Mouse (Mus musculus) erythroblast, adult 5-6 weeks (primary cell): ENCODE measurements at regions not wholly inside any gene's neighbourhood (a gene's known extent, or its start where the extent isn't known, plus 50 kb on each side); places are given as distances from the start of the nearest gene placed in this dataset.
A peak's percentile ranks its signal among the peaks of the same experiment; 100 is the strongest.
"Not testable (repeated sequence)": the region's sequence is repeated elsewhere in the genome, so short reads cannot be mapped to it uniquely, and the experiment has no call there.

Experiments used
- ATAC-seq: replicated peaks from 2 replicates; pipeline ENCODE4 v1.8.0; 2016; ENCODE audit warnings: moderate number of reproducible peaks, mild to moderate bottlenecking, moderate TSS enrichment, inconsistent platforms; ENCODE audit not compliant: poor library complexity, low FRiP score, severe bottlenecking

DNA sequence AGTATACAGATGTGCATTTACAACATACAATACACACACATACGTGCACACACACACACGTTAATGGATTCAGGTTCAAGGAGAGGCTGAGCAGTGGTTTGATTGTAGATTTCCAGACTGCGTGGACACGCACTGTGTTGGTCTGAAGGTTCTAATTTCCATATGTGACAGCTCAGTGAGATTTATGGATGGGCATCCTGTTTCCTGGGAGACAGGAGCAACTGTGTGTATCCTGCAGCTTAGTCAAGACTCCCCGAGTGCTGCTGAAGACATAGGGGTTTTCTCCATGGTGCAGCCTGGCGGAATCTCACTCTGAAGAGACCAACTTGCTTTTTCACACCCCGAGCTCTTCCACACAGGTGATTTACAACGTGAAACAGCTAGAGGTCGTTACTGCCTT lies 119.3 kb upstream of the Foxk1 start:
- no peak for ATAC-seq

- ATAC-seq, result no peak
Observed at GRCm38 (mm10) chr5:142287981-142288380, 113.3 kb upstream of the Foxk1 start.

DNA sequence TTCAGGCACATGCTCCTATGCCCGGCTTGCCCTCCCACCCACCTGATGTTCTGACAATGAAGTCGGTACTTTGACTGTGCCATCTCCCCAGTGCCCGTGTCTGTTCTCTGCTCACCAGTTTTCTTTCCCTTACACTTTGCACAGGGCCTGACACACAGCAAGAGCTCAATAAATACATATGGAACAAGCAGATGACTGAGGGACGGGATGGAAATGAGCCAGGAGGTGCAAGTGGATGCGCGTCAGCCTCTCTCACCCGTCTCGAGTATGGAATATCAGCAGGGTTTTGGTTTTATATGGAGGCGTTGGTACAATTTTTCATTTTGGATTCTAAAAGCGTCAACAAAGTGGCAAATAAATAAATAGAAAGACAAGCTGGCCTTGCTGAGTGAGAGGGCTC lies 109.8 kb upstream of the Foxk1 start:
- ATAC-seq, result no peak

GRCm38 (mm10) chr5:142296401-142296800 lies 104.9 kb upstream of the Foxk1 start:
- not testable (repeated sequence) for ATAC-seq

DNA sequence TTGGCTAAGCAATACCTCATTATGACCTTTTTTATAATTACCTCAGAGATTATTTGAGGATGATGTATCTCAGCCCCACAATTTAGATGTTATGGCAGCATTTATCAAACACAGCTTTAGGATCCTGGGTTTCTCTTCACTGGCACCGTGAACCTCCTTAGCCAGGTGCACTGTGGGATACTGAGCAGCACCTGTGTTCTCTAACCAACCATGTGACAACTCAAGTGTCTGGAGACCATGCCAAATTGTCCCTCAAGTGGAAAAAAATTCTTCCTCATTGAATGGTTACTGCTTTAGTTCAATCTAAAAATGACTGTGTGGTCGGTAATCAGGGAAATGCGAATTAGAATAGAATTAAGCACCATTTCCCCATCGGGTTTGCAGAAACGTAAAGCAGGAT lies 101.7 kb upstream of the Foxk1 start:
- ATAC-seq, result no peak

- no peak for ATAC-seq
Observed at GRCm38 (mm10) chr5:142308511-142308910, 92.8 kb upstream of the Foxk1 start.

- ATAC-seq, result no peak
Observed at GRCm38 (mm10) chr5:142313944-142314343, 87.4 kb upstream of the Foxk1 start.

DNA sequence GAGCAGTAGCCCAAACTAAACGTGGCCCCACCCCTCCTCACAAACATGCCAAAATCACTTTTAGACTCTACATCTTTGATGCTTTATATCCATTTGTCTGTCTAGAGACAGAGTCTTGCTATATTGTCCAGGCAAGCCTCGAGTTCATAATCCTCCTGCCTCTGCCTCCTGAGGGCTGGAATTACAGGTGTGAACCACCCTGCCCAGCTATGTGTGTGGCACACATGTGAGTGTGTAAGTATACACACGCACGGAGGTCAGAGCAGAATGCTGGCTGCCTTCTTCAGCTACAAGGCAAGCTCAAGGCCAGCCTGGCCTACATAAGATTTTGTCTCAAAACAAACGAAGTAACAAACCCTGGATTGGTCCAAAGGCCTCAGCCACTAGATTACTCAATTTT lies 86.8 kb upstream of the Foxk1 start:
- no peak for ATAC-seq

- ATAC-seq, result peak; percentile 70
Observed at GRCm38 (mm10) chr5:142319268-142319667, 82.0 kb upstream of the Foxk1 start.

DNA sequence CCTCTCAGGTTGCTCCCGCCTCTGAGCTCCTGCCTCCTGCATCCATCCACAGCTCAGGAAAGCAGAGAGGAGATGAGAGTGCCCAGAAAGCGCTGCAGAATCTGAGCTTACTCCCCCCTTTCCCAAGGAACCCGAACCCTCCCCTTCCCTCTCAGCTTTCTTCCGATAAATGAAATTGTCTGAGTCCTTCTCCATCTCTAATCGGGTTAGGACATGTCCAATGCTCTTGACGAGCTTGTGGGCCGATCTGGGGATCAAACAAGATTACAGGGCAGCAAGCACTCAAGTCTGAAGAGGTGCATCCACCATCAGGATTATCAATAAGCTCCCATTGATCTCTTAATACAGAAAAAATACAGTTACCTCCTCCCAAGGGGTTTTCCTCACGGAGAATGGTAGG lies 80.0 kb upstream of the Foxk1 start:
- no peak for ATAC-seq

DNA sequence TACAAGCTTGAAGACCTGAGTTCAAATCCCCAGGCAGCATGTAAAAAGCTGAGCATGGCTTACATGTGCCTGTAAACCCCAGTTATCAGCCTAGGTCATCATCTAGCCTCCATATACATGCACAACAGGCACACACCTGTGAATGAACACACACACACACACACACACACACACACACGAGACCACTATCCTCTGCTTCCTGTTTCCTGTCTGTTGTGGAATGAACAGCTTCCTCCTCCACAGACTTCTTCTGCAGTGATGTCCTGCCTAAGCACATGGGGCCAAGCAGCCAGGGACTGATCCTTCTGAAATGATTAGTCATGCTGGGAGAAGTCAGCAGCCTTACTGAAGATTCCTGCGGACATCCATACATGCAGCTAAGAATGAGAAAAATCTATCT lies 76.4 kb upstream of the Foxk1 start:
- no peak for ATAC-seq

GRCm38 (mm10) chr5:142325560-142325959 lies 75.7 kb upstream of the Foxk1 start:
- ATAC-seq, result no peak

GRCm38 (mm10) chr5:142327261-142327660 lies 74.0 kb upstream of the Foxk1 start:
- no peak; the same call in 1 of the 2 replicates for ATAC-seq

GRCm38 (mm10) chr5:142329724-142330520 lies 71.4 kb upstream of the Foxk1 start:
- ATAC-seq, result no peak

- no peak for ATAC-seq
Observed at GRCm38 (mm10) chr5:142332744-142333143, 68.6 kb upstream of the Foxk1 start.

DNA sequence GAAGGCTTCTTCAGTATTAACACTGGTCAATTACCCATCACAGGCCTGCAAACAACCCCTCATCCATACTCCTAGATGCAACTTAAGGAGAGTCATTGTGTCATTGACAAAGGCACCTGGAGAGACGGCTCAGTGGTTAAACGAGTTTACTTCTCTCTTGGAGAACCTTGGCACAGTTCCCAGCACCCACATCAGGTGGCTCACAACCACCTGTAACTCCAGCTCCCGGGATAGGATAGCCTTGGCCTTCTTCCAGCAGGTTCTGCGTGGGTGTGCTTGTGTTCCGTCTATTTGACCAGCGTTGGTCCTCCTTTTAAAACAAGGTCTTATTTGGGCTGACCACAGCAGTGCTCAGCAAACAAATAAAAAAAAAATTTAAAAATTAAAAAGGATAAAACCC lies 63.9 kb upstream of the Foxk1 start:
- ATAC-seq, result no peak

DNA sequence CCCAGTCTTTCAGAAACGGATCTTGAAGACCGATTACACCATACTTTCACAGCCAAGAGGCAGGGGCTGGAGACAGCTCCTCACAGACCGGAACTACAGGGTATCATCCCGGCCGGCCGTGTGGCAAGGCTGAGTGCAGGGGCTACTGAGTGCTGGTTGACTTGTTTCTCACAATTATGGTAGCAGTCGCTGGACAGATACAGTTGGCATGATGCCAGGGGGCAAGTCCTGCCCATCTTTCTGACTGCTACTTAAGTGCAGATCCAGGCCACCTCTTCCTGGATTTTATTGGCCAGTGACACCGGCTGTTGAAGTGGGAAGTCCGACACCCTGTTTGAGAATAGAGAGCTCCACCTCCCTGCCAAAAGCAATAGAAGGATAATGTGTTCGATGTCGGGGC lies 63.2 kb upstream of the Foxk1 start:
- no peak for ATAC-seq

- no peak for ATAC-seq
Observed at GRCm38 (mm10) chr5:142340205-142341025, 60.9 kb upstream of the Foxk1 start.

DNA sequence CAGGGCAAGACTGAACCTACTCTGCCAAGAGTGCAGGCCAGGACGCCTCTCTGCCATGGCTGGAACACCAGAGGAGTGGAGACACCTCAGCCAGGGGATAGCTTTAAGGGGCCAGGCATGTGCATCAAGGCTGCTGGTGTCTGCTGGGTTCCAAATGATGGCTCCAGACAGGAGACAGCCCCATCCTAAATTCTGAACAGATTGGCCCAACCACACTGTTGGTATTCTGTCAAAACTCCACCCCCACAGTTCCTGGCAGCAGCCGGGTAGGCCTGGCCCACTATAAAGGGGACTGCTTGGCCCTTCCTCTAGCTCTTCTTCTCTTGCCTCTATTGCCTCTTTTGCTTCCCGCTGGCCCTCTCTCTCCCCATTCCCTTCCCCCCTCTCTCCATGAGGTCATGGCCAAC lies 60.3 kb upstream of the Foxk1 start:
- ATAC-seq, result no peak

- no peak for ATAC-seq
Observed at GRCm38 (mm10) chr5:142346454-142346853, 54.8 kb upstream of the Foxk1 start.

DNA sequence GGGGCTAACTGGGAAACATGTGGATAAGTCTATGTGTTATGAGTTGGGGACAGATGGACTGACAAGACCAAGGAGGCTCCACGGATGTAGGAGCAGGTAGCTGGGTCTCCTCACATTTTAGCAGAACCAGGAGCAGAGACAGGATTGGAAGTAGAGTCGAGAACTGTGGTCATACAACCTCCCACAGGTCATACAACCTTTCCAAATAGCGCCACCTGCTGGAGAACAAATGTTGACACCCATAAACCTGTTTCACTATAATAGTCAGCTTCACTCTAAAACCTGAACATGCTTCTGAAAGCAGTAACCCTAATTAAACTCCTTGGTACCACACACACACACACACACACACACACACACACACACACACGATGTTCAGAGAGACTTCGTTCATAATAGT lies 50.7 kb upstream of the Foxk1 start:
- peak; percentile 60 for ATAC-seq
